ENCODE assay signal across 8 mouse cellular contexts in genomic region chr10:45577731-45578297, GRCm38 (mm10). TPM values are rescaled to one million over a fixed set of nuclear protein-coding genes. Genes with fewer than 3 reads are reported as not detected.
A peak's percentile ranks its signal among the peaks of the same experiment; 100 is the strongest.
DNase-seq lines count a peak whose midpoint lies in the region; ATAC-seq and TF ChIP-seq lines count a peak whose summit lies in the region.

Gene Hace1, plus strand, starts transcription at chr10:45577829.

- peak; percentile 95 for ATAC-seq in erythroblast, adult 5-6 weeks (replicated peaks; ENCODE audit: low FRiP score, poor library complexity, severe bottlenecking)
- ATAC-seq in heart, embryonic 11.5 days (replicated peaks; ENCODE audit: insufficient number of reproducible peaks, low FRiP score, low TSS enrichment), result peak; percentile 86
- peak; percentile 99 for ATAC-seq in kidney, embryonic 15.5 days (replicated peaks; ENCODE audit: low FRiP score)
- peak; percentile 92 for ATAC-seq in limb, embryonic 15.5 days (ENCODE audit: insufficient number of reproducible peaks, low FRiP score, low TSS enrichment, low read depth)
- ATAC-seq in midbrain, postnatal 0 days (ENCODE audit: low FRiP score), result peak; percentile 95

- H3K79me3 ChIP-seq in C2C12 (ENCODE audit: low read depth), result peaks cover 19% of the 10 kb centered on the region

- WGBS in heart, embryonic 11.5 days (ENCODE audit: insufficient replicate concordance), result 1% methylated on average over 57 of the region's 79 CpGs
- 1% methylated on average over 49 of the region's 79 CpGs for WGBS in kidney, embryonic 15.5 days
- under 1% methylated on average over 50 of the region's 79 CpGs for WGBS in limb, embryonic 15.5 days
- WGBS in midbrain, postnatal 0 days, result under 1% methylated on average over 40 of the region's 79 CpGs

- peak within 1 kb of the TSS; percentile 69 for H3K4me2 ChIP-seq in heart, embryonic 11.5 days
- peak within 1 kb of the TSS; percentile 74 for H3K4me2 ChIP-seq in kidney, embryonic 15.5 days
- peak within 1 kb of the TSS; percentile 74 for H3K4me2 ChIP-seq in limb, embryonic 15.5 days
- peak within 1 kb of the TSS; percentile 53 for H3K4me2 ChIP-seq in midbrain, postnatal 0 days (ENCODE audit: low read depth, low read length, poor library complexity, severe bottlenecking)

- H3ac ChIP-seq in C2C12 (ENCODE audit: control insufficient read depth, insufficient read length, low read depth), result peak within 1 kb of the TSS; percentile 95

- TF ChIP-seq CTCF in C2C12 (IDR thresholded peaks at IDR 0.05; ENCODE audit: control insufficient read depth, insufficient read depth, insufficient read length), result no peak
- no peak for TF ChIP-seq CTCF in midbrain, postnatal 0 days (IDR thresholded peaks at IDR 0.05)

- no peaks in the 10 kb centered on the region for H3K9me3 ChIP-seq in heart, embryonic 11.5 days (replicated peaks; ENCODE audit: control insufficient read depth, low read length)
- no peaks in the 10 kb centered on the region for H3K9me3 ChIP-seq in kidney, embryonic 15.5 days (replicated peaks)
- no peaks in the 10 kb centered on the region for H3K9me3 ChIP-seq in limb, embryonic 15.5 days
- H3K9me3 ChIP-seq in midbrain, postnatal 0 days (ENCODE audit: low read length), result no peaks in the 10 kb centered on the region

- no peaks in the 10 kb centered on the region for H3K36me3 ChIP-seq in C2C12 (ENCODE audit: control insufficient read depth, insufficient read depth)
- no peaks in the 10 kb centered on the region for H3K36me3 ChIP-seq in heart, embryonic 11.5 days (ENCODE audit: control insufficient read depth, insufficient read depth, low read length)
- H3K36me3 ChIP-seq in kidney, embryonic 15.5 days, result no peaks in the 10 kb centered on the region
- H3K36me3 ChIP-seq in limb, embryonic 15.5 days, result no peaks in the 10 kb centered on the region
- H3K36me3 ChIP-seq in midbrain, postnatal 0 days (ENCODE audit: insufficient read depth, low read length), result no peaks in the 10 kb centered on the region

- H3K4me1 ChIP-seq in heart, embryonic 11.5 days (ENCODE audit: control insufficient read depth, insufficient read depth, low read length), result no peaks in the 10 kb centered on the region
- 0 out of 2 replicates have a peak, but pooled peaks cover 4% of the 10 kb centered on the region for H3K4me1 ChIP-seq in kidney, embryonic 15.5 days
- H3K4me1 ChIP-seq in limb, embryonic 15.5 days, result no peaks in the 10 kb centered on the region
- no peaks in the 10 kb centered on the region for H3K4me1 ChIP-seq in midbrain, postnatal 0 days (ENCODE audit: insufficient read depth, low read length)

- H3K27ac ChIP-seq in heart, embryonic 11.5 days (ENCODE audit: low read depth, low read length), result peak within 1 kb of the TSS; percentile 97
- peak within 1 kb of the TSS; percentile 96 for H3K27ac ChIP-seq in kidney, embryonic 15.5 days
- peak within 1 kb of the TSS; percentile 94 for H3K27ac ChIP-seq in limb, embryonic 15.5 days
- H3K27ac ChIP-seq in midbrain, postnatal 0 days (ENCODE audit: low read depth, low read length), result peak within 1 kb of the TSS; percentile 93

- peak within 1 kb of the TSS; percentile 90 for H3K9ac ChIP-seq in heart, embryonic 11.5 days (ENCODE audit: low read depth, low read length)
- peak within 1 kb of the TSS; percentile 78 for H3K9ac ChIP-seq in kidney, embryonic 15.5 days
- H3K9ac ChIP-seq in limb, embryonic 15.5 days, result peak within 1 kb of the TSS; percentile 79
- H3K9ac ChIP-seq in midbrain, postnatal 0 days (replicated peaks; ENCODE audit: low read length, poor library complexity, severe bottlenecking), result peak within 1 kb of the TSS; percentile 88

- no peaks in the 10 kb centered on the region for H3K27me3 ChIP-seq in C2C12 (ENCODE audit: control insufficient read depth, insufficient read depth, insufficient read length)
- no peaks in the 10 kb centered on the region for H3K27me3 ChIP-seq in heart, embryonic 11.5 days (ENCODE audit: control insufficient read depth, insufficient read depth, low read length)
- no peaks in the 10 kb centered on the region for H3K27me3 ChIP-seq in kidney, embryonic 15.5 days
- H3K27me3 ChIP-seq in limb, embryonic 15.5 days, result no peaks in the 10 kb centered on the region
- H3K27me3 ChIP-seq in midbrain, postnatal 0 days (ENCODE audit: insufficient read depth, low read length), result no peaks in the 10 kb centered on the region

- peak; percentile 96 for DNase-seq in brain, adult 2 months (ENCODE audit: low read depth, low spot score)
- peak; percentile 90 for DNase-seq in midbrain, postnatal 0 days (ENCODE audit: low spot score)
- peak; percentile 84 to 91 for DNase-seq in spleen, postnatal 10 days (ENCODE audit: low spot score in 2 of 2)

- H3K4me3 ChIP-seq in C2C12 (ENCODE audit: insufficient read depth, poor library complexity, severe bottlenecking), result peak within 1 kb of the TSS; percentile 72
- H3K4me3 ChIP-seq in heart, embryonic 11.5 days (ENCODE audit: low read depth, low read length), result peak within 1 kb of the TSS; percentile 91
- peak within 1 kb of the TSS; percentile 93 for H3K4me3 ChIP-seq in kidney, embryonic 15.5 days (replicated peaks)
- peak within 1 kb of the TSS; percentile 94 for H3K4me3 ChIP-seq in limb, embryonic 15.5 days
- H3K4me3 ChIP-seq in midbrain, postnatal 0 days (ENCODE audit: low read depth, low read length), result peak within 1 kb of the TSS; percentile 92

- H3K79me2 ChIP-seq in C2C12 (ENCODE audit: control insufficient read depth, insufficient read depth), result peaks cover 37% of the 10 kb centered on the region

TF ChIP-seq in C2C12, 6 proteins besides CTCF, POLR2A, EP300 and RAD21:
- TF ChIP-seq MYOD1 (IDR thresholded peaks at IDR 0.05; ENCODE audit: control insufficient read depth, insufficient read length, low read depth) (no peak), CEBPB (IDR thresholded peaks at IDR 0.05; ENCODE audit: low read depth) (no peak), MYOG (IDR thresholded peaks at IDR 0.05; ENCODE audit: control insufficient read depth, extremely low read depth, insufficient read length) (no peak), FOSL1 (IDR thresholded peaks at IDR 0.05; ENCODE audit: insufficient read depth, low read length, poor library complexity, severe bottlenecking) (no peak), MAX (IDR thresholded peaks at IDR 0.05) (no peak)

RNA-seq across cellular contexts. Expression of gene Hace1, which starts in this region (rescaled TPM):
- polyA plus RNA-seq in C2C12 (2012; fragmentation: generic; extraction: Trizol), result 2.9 TPM
- total RNA-seq in erythroblast, adult 5-6 weeks (2015; ENCODE audit: low replicate concordance), result 109 and 149 TPM in 2 replicates
- total RNA-seq in erythroblast, adult 5-6 weeks (2017; ENCODE audit: low replicate concordance), result 146 and 158 TPM in 2 replicates
- 19.5 and 22.5 TPM in 2 replicates for polyA plus RNA-seq in heart, embryonic 11.5 days (2014; fragmentation: Nextera tagmentation; extraction: Ambion mirVana)
- polyA plus RNA-seq in kidney, embryonic 15.5 days (2015; fragmentation: Nextera tagmentation; extraction: Ambion mirVana), result 16.5 and 17.0 TPM in 2 replicates
- 14.9 and 18.4 TPM in 2 replicates for polyA plus RNA-seq in limb, embryonic 15.5 days (2015; fragmentation: Nextera tagmentation; extraction: Ambion mirVana)
- 20.3 and 25.3 TPM in 2 replicates for total RNA-seq in midbrain, postnatal 0 days (2014; rRNA removed)
- polyA plus RNA-seq in midbrain, postnatal 0 days (2015; fragmentation: Nextera tagmentation; extraction: Ambion mirVana), result 7.2 and 8.5 TPM in 2 replicates

Comparison
In these comparisons a context has a peak if more than half of its experiments do, and no peak if none do; other contexts are left out.
1. Peak in every context shown above with its lines: DNase-seq, ATAC-seq, H3K4me3 ChIP-seq and H3K27ac ChIP-seq.